Mouse (Mus musculus) neural tube, embryonic 12.5 days (tissue): Measurements from ENCODE around the gene Cbl. TPM values are rescaled to one million over a fixed set of nuclear protein-coding genes. Genes with fewer than 3 reads are reported as not detected.

Source experiments
- ATAC-seq: fragments of 200-750 bp; cut with Nextera tagmentation; 2 replicates; pipeline ENCODE4 v1.8.0; 2017; ENCODE audit warnings: low read depth, mild to moderate bottlenecking, moderate TSS enrichment, moderate library complexity; ENCODE audit not compliant: low FRiP score
- H3K27ac ChIP-seq: fragments of 300-500 bp; sonication (generic); 2 replicates; pipeline ENCODE4 v1.5.1; 2016
- H3K27me3 ChIP-seq: fragments of 300-500 bp; sonication (generic); replicated peaks from 2 replicates; pipeline ENCODE4 v1.6.1; 2016; ENCODE audit warnings: mild to moderate bottlenecking
- H3K36me3 ChIP-seq: fragments of 300-500 bp; sonication (generic); 2 replicates; pipeline ENCODE4 v1.6.1; 2016; ENCODE audit warnings: mild to moderate bottlenecking
- H3K4me1 ChIP-seq: fragments of 300-500 bp; sonication (generic); 2 replicates; pipeline ENCODE4 v1.6.1; 2016
- H3K4me2 ChIP-seq: fragments of 300-500 bp; sonication (generic); replicated peaks from 2 replicates; pipeline ENCODE4 v1.6.1; 2016; ENCODE audit warnings: mild to moderate bottlenecking
- H3K4me3 ChIP-seq: fragments of 300-500 bp; sonication (generic); 2 replicates; pipeline ENCODE4 v1.5.1; 2016
- H3K9ac ChIP-seq: fragments of 300-500 bp; sonication (generic); 2 replicates; pipeline ENCODE4 v1.6.1; 2016; ENCODE audit warnings: mild to moderate bottlenecking
- H3K9me3 ChIP-seq: fragments of 300-500 bp; sonication (generic); 2 replicates; pipeline ENCODE4 v1.6.1; 2016; ENCODE audit warnings: mild to moderate bottlenecking
- WGBS: fragments of 180-500 bp; shearing (Covaris S2); methylation state at CpG from one replicate; pipeline ENCODE4 v1.1.7; 2016; 5-methylcytosine and 5-hydroxymethylcytosine counted together
- polyA plus RNA-seq: library from polyadenylated mRNA; unstranded; fragments of >200 nt; fragmentation: Nextera tagmentation; extraction: Ambion mirVana; gene quantifications from 2 replicates; pipeline ENCODE4 v1.2.1, GENCODE M21; 2016

Gene Cbl
- polyA plus RNA-seq, 1 experiment from 2014 or later = 22.1 TPM

- WGBS = 62% methylated on average over 6 of the region's 6 CpGs
Observed at GRCm38 (mm10) chr9:44255136-44255521, 21.3 kb upstream of the Cbl start.

GRCm38 (mm10) chr9:44254508-44255135 lies 20.8 kb upstream of the Cbl start:
- ATAC-seq = peak; percentile 68; the same call in 1 of the 2 replicates

More at GRCm38 (mm10) chr9:44255136-44255521, 21.3 kb upstream of the Cbl start:
- Histone ChIP-seq H3K4me3 (no peak overlapping the region), H3K27me3 (no peaks in the 10 kb centered on the region), H3K9ac (no peak overlapping the region), H3K36me3 (no peaks in the 10 kb centered on the region), H3K4me2 (peak overlapping the region; percentile 20; the same call in 1 of the 2 replicates), H3K9me3 (no peaks in the 10 kb centered on the region), H3K27ac (0 out of 2 replicates have a peak overlapping the region, but pooled peaks have one; percentile 32), H3K4me1 (peaks cover 27% of the 10 kb centered on the region)
- ATAC-seq = 0 out of 2 replicates have a peak, but pooled peaks have one; percentile 48

DNA sequence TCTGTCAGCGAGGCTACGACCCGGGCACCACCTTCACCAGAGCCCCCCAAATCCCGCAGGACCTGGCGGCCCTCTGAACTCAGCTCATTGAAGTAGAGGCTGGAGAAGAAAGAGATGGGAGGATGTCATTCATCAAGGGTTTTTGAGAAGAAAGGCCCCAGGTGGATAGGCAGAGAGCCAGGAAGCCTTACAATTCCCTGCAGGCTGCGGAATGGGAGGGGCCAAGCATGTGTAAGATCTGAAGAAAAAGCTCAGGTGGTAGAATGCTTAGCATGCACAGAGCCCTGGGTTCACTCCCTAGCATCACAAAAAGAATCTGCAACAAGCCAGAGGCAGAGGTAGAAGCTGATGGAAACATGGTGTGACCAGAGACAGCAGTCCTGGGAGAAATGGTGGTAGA lies 19.6 kb upstream of the Cbl start:
- Histone ChIP-seq H3K4me3 (no peak overlapping the region), H3K36me3 (no peaks in the 10 kb centered on the region), H3K4me2 (no peak overlapping the region), H3K27ac (no peak overlapping the region), H3K9me3 (no peaks in the 10 kb centered on the region), H3K27me3 (no peaks in the 10 kb centered on the region), H3K9ac (no peak overlapping the region), H3K4me1 (peaks cover 27% of the 10 kb centered on the region)
- no peak for ATAC-seq
- WGBS = 84% methylated on average over 6 of the region's 6 CpGs

More at GRCm38 (mm10) chr9:44254508-44255135, 20.8 kb upstream of the Cbl start:
- Histone ChIP-seq H3K36me3 (no peaks in the 10 kb centered on the region), H3K9ac (no peak overlapping the region), H3K4me1 (peaks cover 27% of the 10 kb centered on the region), H3K4me2 (peak overlapping the region; percentile 20; the same call in 1 of the 2 replicates), H3K27me3 (no peaks in the 10 kb centered on the region), H3K9me3 (no peaks in the 10 kb centered on the region), H3K27ac (no peak overlapping the region), H3K4me3 (no peak overlapping the region)
- 17% methylated on average over 5 of the region's 5 CpGs for WGBS

GRCm38 (mm10) chr9:44251314-44251713 lies 17.5 kb upstream of the Cbl start, which contains the start of gene Pdzd3:
TSS of gene Pdzd3 (minus strand) at chr9:44251471.
- Histone ChIP-seq H3K4me2 (no peak within 1 kb of the TSS), H3K4me3 (no peak within 1 kb of the TSS), H3K9ac (no peak within 1 kb of the TSS), H3K27me3 (no peaks in the 10 kb centered on the region), H3K36me3 (no peaks in the 10 kb centered on the region), H3K4me1 (peaks cover 27% of the 10 kb centered on the region), H3K9me3 (no peaks in the 10 kb centered on the region), H3K27ac (no peak within 1 kb of the TSS)
- no peak for ATAC-seq
- WGBS = 80% methylated on average over 10 of the region's 10 CpGs

- no peak for ATAC-seq
- Histone ChIP-seq H3K4me3 (no peak overlapping the region), H3K9ac (no peak overlapping the region), H3K4me1 (peaks cover 23% of the 10 kb centered on the region), H3K36me3 (no peaks in the 10 kb centered on the region), H3K27ac (no peak overlapping the region), H3K4me2 (no peak overlapping the region), H3K9me3 (no peaks in the 10 kb centered on the region), H3K27me3 (no peaks in the 10 kb centered on the region)
- 53% methylated on average over 4 of the region's 4 CpGs for WGBS
Observed at GRCm38 (mm10) chr9:44250445-44250844, 16.6 kb upstream of the Cbl start.

DNA sequence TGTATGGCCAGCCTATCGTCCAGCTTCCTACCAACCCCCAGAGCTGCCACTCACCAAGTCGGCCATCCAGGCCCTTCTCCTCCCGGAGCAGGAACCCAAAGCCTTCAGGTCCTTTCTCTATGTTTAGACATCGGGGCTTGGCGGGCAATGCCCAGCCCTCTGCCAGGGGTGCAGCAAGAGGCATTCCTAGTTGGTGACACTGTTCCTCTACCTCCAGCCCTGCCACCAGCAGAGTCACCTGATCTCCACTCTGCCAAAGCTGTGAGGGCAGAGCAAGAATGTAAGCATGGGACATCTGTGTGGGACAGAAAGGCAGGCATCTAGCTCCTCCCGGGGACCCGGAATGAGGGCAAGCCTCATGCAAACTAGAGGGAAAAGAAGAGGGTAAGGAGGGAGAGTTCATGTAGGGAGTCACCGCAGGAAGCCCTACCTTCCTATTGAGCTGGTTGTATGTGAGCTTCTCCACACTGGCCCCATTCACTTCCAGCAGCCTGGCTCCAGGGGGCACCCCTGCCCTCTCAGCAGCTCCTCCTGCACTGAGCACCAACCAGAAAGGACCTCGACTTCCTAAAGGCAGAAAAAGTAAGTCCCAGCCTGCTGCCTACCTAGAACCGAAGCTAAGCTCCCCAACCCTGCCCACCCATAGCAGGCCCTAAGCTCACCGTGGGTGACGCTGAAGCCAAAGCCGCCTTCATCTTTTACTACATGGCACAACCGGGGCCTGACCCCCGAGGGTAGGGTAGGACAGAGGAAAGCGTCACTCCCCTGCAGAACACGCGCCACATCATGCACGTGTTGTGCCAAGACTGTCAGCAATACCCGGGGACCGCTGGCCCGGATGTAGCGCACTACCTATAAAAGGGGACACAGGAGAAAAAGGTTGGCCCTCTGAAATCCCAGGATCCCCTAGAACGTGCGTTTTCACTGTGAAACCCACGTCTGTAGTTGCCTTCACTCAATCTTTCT lies 15.6 kb upstream of the Cbl start:
- 0 out of 2 replicates have a peak, but pooled peaks have one; percentile 63 for ATAC-seq
- no peak overlapping the region for H3K9ac ChIP-seq

DNA sequence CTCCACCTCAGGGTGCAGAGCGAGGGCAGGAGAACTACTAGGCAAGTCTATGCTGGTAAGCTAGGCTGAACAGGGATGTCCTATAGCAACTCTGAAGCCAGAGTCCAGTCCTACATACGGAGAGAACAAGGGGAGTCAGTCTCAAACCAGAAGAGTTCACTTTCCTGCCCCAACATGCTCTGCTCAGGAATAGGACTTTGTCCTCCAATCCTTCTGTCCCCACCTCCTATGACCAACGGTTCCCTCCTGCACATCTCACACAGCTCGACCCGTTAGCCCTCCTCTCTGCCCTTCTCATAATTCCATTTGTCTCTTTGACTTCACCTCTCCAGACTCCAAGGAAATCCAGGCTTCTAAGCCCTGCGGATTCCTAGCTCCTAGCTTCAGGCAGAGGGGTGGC lies 14.1 kb upstream of the Cbl start:
- Histone ChIP-seq H3K4me2 (no peak overlapping the region), H3K36me3 (no peaks in the 10 kb centered on the region), H3K9me3 (no peaks in the 10 kb centered on the region), H3K27me3 (no peaks in the 10 kb centered on the region), H3K27ac (no peak overlapping the region), H3K9ac (no peak overlapping the region), H3K4me3 (no peak overlapping the region), H3K4me1 (no peaks in the 10 kb centered on the region)
- no peak for ATAC-seq
- WGBS = 89% methylated on average over 6 of the region's 6 CpGs

More for the DNA sequence above, 15.6 kb upstream of the Cbl start:
- Histone ChIP-seq H3K27me3 (no peaks in the 10 kb centered on the region), H3K9me3 (no peaks in the 10 kb centered on the region), H3K27ac (no peak overlapping the region), H3K4me2 (peak overlapping the region; percentile 22; the same call in 1 of the 2 replicates), H3K4me1 (peaks cover 13% of the 10 kb centered on the region), H3K36me3 (no peaks in the 10 kb centered on the region), H3K4me3 (no peak overlapping the region)
- 51% methylated on average over 26 of the region's 26 CpGs for WGBS

GRCm38 (mm10) chr9:44243621-44244020 lies 9.8 kb upstream of the Cbl start:
- H3K9me3 ChIP-seq = no peaks in the 10 kb centered on the region
- H3K36me3 ChIP-seq = no peaks in the 10 kb centered on the region
- no peaks in the 10 kb centered on the region for H3K4me1 ChIP-seq
- no peak overlapping the region for H3K27ac ChIP-seq
- no peak overlapping the region for H3K9ac ChIP-seq
- no peak overlapping the region for H3K4me3 ChIP-seq
- WGBS = 35% methylated on average over 2 of the region's 2 CpGs
- H3K4me2 ChIP-seq = no peak overlapping the region
- no peak for ATAC-seq
- H3K27me3 ChIP-seq = no peaks in the 10 kb centered on the region

GRCm38 (mm10) chr9:44241418-44241817 lies 7.6 kb upstream of the Cbl start:
- H3K4me2 ChIP-seq = no peak overlapping the region
- no peaks in the 10 kb centered on the region for H3K4me1 ChIP-seq
- no peak overlapping the region for H3K27ac ChIP-seq
- no peaks in the 10 kb centered on the region for H3K9me3 ChIP-seq
- H3K36me3 ChIP-seq = no peaks in the 10 kb centered on the region
- no peaks in the 10 kb centered on the region for H3K27me3 ChIP-seq
- 78% methylated on average over 9 of the region's 9 CpGs for WGBS
- ATAC-seq = no peak
- H3K4me3 ChIP-seq = no peak overlapping the region
- H3K9ac ChIP-seq = no peak overlapping the region

DNA sequence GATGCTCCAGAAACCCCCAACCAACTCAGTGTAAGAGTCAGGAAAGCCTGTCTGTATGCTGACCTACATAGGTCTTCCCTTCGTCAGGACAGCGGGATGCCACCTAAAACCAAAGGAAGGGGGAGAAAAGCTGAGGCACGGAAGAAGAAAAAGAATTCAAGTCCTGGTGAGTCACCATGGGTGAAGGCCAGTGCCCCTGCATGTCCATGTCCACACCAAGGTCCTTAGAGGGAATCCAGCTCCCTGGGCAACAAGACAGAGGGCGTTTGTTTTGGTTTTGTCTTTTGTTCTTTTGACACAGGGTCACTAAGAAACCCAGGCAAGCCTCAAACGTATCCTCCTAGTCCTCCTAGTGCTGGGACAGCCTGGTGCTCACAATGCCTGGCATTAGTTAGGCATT lies 7.1 kb upstream of the Cbl start:
- 57% methylated on average over 5 of the region's 5 CpGs for WGBS
- ATAC-seq = no peak
- no peak overlapping the region for H3K9ac ChIP-seq

GRCm38 (mm10) chr9:44240399-44240798 lies 6.5 kb upstream of the Cbl start, which contains the start of gene Ccdc153:
TSS of gene Ccdc153 (plus strand) at chr9:44240676.
- WGBS = 61% methylated on average over 2 of the region's 2 CpGs
- Histone ChIP-seq H3K4me2 (no peak within 1 kb of the TSS), H3K36me3 (no peaks in the 10 kb centered on the region), H3K9me3 (no peaks in the 10 kb centered on the region), H3K27me3 (no peaks in the 10 kb centered on the region), H3K4me3 (no peak within 1 kb of the TSS), H3K4me1 (no peaks in the 10 kb centered on the region), H3K27ac (no peak within 1 kb of the TSS), H3K9ac (no peak within 1 kb of the TSS)
- ATAC-seq = no peak

More for the DNA sequence above, 7.1 kb upstream of the Cbl start:
- Histone ChIP-seq H3K4me3 (no peak overlapping the region), H3K27me3 (no peaks in the 10 kb centered on the region), H3K4me1 (no peaks in the 10 kb centered on the region), H3K4me2 (no peak overlapping the region), H3K27ac (no peak overlapping the region), H3K9me3 (no peaks in the 10 kb centered on the region), H3K36me3 (no peaks in the 10 kb centered on the region)

- Histone ChIP-seq H3K4me2 (no peak overlapping the region), H3K9ac (no peak overlapping the region), H3K4me1 (no peaks in the 10 kb centered on the region), H3K27me3 (no peaks in the 10 kb centered on the region), H3K4me3 (no peak overlapping the region), H3K36me3 (no peaks in the 10 kb centered on the region), H3K27ac (no peak overlapping the region), H3K9me3 (no peaks in the 10 kb centered on the region)
- WGBS = 13% methylated on average over 5 of the region's 5 CpGs
- no peak for ATAC-seq
Observed at GRCm38 (mm10) chr9:44239447-44239846, 5.6 kb upstream of the Cbl start.
